Mouse (Mus musculus) cerebellum, postnatal 14 days (tissue): ENCODE measurements around the gene Timm44.

Experiments
- DNase-seq, 2 experiments: peaks; one replicate each; pipeline ENCODE4 v3.0.0; 2021; ENCODE audit warnings: mixed read lengths in 2 of 2

The Timm44 gene

DNA sequence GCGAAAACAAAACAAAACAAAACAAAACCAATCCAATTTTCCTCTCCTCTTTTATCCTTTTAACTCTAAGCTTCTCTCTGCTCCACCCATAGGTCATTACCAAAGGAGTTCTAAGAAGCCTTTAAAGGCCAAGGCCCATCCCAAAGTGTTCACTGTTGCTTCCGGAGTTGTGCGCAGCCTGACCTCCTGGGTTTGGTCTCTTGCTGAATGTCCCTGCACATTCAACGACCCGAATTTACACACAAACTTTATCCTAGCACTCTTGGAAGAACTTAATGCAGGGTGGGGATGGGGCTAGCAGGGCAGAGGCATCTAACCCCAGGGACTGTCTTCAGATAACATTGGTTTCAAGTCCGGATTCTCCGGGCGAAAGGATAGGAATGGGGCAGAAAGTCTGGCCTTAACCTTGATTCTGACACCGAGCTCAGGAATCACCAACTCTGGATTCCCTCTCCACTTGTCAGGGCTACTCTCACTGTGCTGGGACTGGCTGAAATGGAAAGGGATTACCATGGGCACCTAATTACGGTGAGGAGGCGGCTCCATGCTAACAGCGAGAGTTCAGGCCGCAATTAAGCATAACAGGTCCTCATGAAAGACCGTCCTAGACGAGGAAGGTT lies 37.8 kb downstream of the Timm44 start:
- DNase-seq = no peak

DNA sequence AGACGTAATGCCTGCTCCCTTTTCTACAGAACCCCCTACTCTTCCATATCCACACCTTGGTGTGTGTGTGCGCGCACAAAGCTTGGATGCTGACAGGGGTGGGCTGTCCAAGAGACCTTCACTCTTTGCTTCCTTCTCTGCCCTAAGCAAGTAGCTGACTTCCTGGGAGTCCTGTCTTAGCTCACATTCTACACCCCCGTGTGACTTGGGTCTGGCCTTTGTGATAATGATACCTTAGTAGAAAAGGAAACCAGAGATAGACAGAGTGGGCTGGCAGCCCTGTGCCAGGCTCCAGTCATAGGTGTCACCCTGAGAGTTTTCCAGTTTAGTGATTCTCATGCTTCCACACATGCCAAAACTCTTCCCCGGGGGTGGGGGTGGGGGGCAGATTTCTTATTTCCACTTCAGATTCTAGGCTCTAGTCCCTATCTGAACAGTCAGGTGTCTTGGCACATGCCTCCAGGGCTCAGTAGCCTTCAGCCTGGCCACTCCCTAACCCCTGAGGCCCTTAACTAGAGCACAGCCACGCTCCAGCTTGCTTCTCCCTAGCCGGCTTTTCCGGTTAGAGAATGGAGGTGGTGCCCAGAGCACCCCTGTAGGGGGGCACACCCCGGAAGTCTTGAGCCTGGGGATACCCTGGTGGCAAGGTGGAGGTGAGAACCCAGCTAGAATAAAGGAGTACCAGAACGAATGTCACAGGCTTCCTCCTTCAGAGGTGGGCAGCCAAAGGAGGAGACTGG lies 44.9 kb downstream of the Timm44 start:
- DNase-seq = peak in 1 of 2 experiments; percentile 2

GRCm38 (mm10) chr8:4229784-4230183 lies 45.9 kb downstream of the Timm44 start:
- DNase-seq = no peak

GRCm38 (mm10) chr8:4227919-4228318 lies 47.8 kb downstream of the Timm44 start:
- no peak for DNase-seq

DNA sequence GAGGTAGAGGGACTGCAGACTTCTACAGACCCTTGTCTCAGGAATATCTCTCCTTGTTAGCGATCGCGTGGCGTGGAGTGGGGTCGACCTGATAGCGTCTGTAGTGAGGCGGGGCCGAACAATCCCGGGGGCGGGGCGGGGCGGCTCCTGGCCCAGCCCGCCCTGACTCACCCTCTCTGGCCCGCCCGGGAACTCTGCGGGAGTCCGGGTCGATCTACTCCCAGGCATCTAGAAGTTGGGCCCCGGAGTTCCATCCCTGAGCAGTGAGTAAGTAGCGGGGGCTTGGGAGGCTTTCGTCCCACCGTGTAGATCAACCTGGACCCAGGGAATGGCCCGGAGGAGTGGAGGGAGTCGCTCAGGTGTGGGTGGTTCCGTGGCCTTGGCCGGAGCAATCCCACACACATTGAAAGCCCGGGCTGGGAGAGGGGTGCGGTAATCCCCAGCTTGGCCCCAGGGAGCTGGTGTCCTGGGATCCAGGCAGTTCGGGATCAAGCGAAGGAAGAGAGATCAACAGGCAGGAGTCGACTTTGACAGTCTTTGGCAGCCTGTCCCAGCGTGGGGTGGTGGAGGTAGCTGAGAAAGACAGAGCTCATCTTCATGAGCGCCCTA lies 48.9 kb downstream of the Timm44 start, which contains the start of gene Lrrc8e:
Lrrc8e (plus strand) TSS at position 89 of the 609 bp plus-strand sequence.
- peak in 1 of 2 experiments; percentile 6 for DNase-seq

DNA sequence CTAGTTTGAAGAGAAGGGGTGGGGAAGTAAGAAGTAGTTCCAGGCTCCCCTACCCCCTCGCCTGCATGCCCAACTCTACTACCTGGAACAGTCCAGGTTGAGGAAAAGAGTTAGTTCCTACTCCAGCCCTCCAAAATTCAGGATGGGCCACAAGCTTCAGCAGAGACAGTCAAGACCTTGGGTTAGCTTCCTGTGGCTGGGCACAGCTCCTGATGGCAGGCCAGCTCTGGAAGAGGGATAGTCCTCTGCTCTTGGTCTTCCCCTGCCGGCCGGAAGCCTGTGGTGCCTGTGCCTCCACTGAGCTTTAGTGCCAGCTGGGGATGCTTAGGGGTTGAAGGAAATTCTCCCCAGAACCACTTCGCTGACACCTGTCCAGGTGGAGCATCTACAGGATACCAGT lies 49.4 kb downstream of the Timm44 start:
- peak in 1 of 2 experiments; percentile 1 for DNase-seq

- DNase-seq = no peak
These were observed 53.7 kb downstream of the Timm44 start for GRCm38 (mm10) chr8:4222059-4222458.

GRCm38 (mm10) chr8:4219617-4220016 lies 56.1 kb downstream of the Timm44 start:
- no peak for DNase-seq

- peak; percentile 88 to 89 for DNase-seq
These were observed 58.7 kb downstream of the Timm44 start, which contains the start of gene Prr36 for GRCm38 (mm10) chr8:4216791-4217621. Gene Prr36, minus strand, starts transcription at chr8:4217459.

- DNase-seq = no peak
These were observed 59.4 kb downstream of the Timm44 start for GRCm38 (mm10) chr8:4216296-4216695.

DNA sequence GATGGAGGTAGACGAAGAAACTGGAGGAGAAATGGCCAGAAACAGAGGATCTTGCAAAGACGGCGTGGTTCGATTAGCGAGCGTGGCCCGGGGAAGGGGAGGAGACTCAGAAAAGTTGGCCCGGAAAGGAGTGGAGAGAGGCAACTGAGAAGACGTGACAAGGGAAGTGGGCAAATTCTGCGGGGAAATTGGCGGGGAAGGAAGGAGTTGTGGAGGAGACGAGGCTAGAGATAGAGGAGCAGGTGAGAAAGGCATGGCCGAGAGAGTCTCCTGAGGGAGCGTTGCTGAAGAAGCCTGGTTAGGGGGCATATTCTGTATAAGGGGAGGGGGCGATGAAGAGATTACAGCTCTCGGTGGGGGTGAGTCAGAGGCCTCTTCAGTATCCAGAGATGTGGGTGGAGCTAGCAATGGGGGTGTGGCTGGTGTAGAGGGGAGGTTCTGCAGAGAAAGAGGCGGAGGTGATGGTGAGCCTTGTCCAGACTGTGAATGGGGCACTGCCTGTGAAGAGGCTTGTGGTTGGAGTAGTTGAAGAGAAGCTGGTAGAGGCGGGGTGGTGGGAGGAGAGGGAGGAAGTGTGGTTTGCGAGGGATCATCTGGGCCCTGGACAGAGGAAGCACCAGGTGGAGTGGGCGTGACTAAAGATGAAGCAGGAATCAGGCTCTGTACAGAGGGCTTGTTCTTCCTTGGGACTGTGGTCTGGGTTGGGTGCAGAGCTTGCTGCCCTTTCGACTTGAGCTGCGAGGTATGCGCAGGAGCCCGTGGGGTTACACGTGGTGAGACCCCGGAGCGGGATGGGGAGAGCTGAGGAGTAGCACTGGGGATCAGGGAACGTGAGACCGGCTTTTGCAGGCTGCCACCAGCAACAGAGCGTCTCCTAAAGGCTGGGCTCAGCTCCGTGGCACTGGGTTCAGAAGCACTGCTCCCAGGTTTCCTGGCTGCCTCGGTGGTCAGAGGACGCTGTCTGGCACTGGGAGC lies 61.4 kb downstream of the Timm44 start:
- DNase-seq = peak in 1 of 2 experiments; percentile 24

- peak in 1 of 2 experiments; percentile 47 for DNase-seq
These were observed 62.3 kb downstream of the Timm44 start for GRCm38 (mm10) chr8:4213210-4214005.

GRCm38 (mm10) chr8:4212809-4213209 lies 62.9 kb downstream of the Timm44 start:
- DNase-seq = peak in 1 of 2 experiments; percentile 47

- DNase-seq = no peak
These were observed 64.6 kb downstream of the Timm44 start for GRCm38 (mm10) chr8:4211097-4211496.
